Mouse (Mus musculus): Measurements from ENCODE around the gene Zfp961.
"Not testable (repeated sequence)": the region's sequence is repeated elsewhere in the genome, so short reads cannot be mapped to it uniquely, and the experiment has no call there.

GRCm38 (mm10) chr8:72017339-72017738 lies 66.5 kb downstream of the Zfp961 start:
- TF ChIP-seq POLR2A (IDR thresholded peaks at IDR 0.05; ENCODE audit: low read depth, low read length); CTCF (IDR thresholded peaks at IDR 0.05; ENCODE audit: extremely low read depth, insufficient read length, insufficient replicate concordance, low read depth, low read length): not testable (repeated sequence)
